Mouse (Mus musculus): ENCODE measurements at regions not wholly inside any gene's neighbourhood (a gene's known extent, or its start where the extent isn't known, plus 50 kb on each side); places are given as distances from the start of the nearest gene placed in this dataset.

- DNase-seq (ENCODE audit: low spot score), result no peak
Measured at GRCm38 (mm10) chr2:38420498-38420897, 81.4 kb downstream of the Lhx2 start.

- DNase-seq (ENCODE audit: low spot score), result no peak
Measured at GRCm38 (mm10) chr2:38422406-38422805, 83.3 kb downstream of the Lhx2 start.

GRCm38 (mm10) chr2:38423886-38424277 lies 84.8 kb downstream of the Lhx2 start:
- no peak for DNase-seq (ENCODE audit: low spot score)

GRCm38 (mm10) chr2:38424278-38424931 lies 85.3 kb downstream of the Lhx2 start:
- no peak for DNase-seq (ENCODE audit: low spot score)

GRCm38 (mm10) chr2:38424976-38425375 lies 85.9 kb downstream of the Lhx2 start:
- no peak for DNase-seq (ENCODE audit: low spot score)

GRCm38 (mm10) chr2:38429752-38430378 lies 81.6 kb upstream of the Nek6 start:
- DNase-seq (ENCODE audit: low spot score), result peak; percentile 89

- DNase-seq (ENCODE audit: low spot score), result no peak
Measured at GRCm38 (mm10) chr2:38431546-38431945, 79.9 kb upstream of the Nek6 start.

GRCm38 (mm10) chr2:38433736-38434135 lies 77.7 kb upstream of the Nek6 start:
- peak; percentile 22 for DNase-seq (ENCODE audit: low spot score)

GRCm38 (mm10) chr2:38436701-38437100 lies 74.7 kb upstream of the Nek6 start:
- DNase-seq (ENCODE audit: low spot score), result no peak

- DNase-seq (ENCODE audit: low spot score), result no peak
Measured at GRCm38 (mm10) chr2:38439191-38439590, 72.3 kb upstream of the Nek6 start.

- no peak for DNase-seq (ENCODE audit: low spot score)
Measured at GRCm38 (mm10) chr2:38439973-38440372, 71.5 kb upstream of the Nek6 start.

- DNase-seq (ENCODE audit: low spot score), result no peak
Measured at GRCm38 (mm10) chr2:38449092-38449491, 62.4 kb upstream of the Nek6 start.

GRCm38 (mm10) chr2:38456571-38456970 lies 54.9 kb upstream of the Nek6 start:
- no peak for DNase-seq (ENCODE audit: low spot score)

- DNase-seq (ENCODE audit: low spot score), result no peak
Measured at GRCm38 (mm10) chr2:38460367-38460766, 51.1 kb upstream of the Nek6 start.

GRCm38 (mm10) chr2:38460825-38461540 lies 50.5 kb upstream of the Nek6 start:
- no peak for DNase-seq (ENCODE audit: low spot score)

Measured in heart, adult 8-10 months (tissue).